Mouse (Mus musculus): Measurements from ENCODE around the gene Styx.

GRCm38 (mm10) chr14:45382912-45383311 lies 32.0 kb downstream of the Styx start:
- TF ChIP-seq CTCF (IDR thresholded peaks at IDR 0.05; ENCODE audit: low read depth) (peak; percentile 57), EP300 (optimal IDR thresholded peaks at IDR 0.05) (no peak)
